Mouse (Mus musculus): ENCODE data around the gene Egfl8. TPM values are rescaled to one million over a fixed set of nuclear protein-coding genes. Genes with fewer than 3 reads are reported as not detected.

Egfl8 gene
- polyA plus RNA-seq, 1 experiment = 3.9 TPM

DNA sequence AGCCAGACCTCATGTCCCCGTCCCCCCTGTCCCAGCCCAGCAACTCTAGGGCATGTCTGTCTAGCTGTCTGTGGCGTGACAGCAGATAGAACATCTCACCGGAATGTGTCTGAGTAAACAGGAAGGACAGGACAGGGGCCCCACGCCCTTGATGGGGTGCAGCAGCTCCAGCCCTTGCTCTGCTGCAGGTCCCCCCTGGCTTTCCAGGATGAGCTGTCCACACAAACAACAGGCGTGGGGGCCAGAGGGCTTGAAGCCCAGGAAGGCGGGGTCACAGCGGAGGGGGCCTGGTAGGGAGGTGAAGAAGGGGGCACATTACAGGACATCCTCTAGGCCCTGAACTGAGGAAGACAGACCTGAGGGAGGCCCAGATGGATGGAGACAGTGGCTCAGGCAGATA is 39.4 kb upstream of the Egfl8 start:
- no peak overlapping the region for H3K4me3 ChIP-seq (ENCODE audit: extremely low read depth, insufficient read depth, insufficient read length)
- no peak for DNase-seq (ENCODE audit: low read depth in 1 of 2, low spot score in 2 of 2)
- H3K36me3 ChIP-seq (ENCODE audit: control insufficient read depth, insufficient read depth, low read length) = peaks cover 35% of the 10 kb centered on the region
- TF ChIP-seq POLR2A (IDR thresholded peaks at IDR 0.05; ENCODE audit: low read depth, low read length) = no peak
- no peak for TF ChIP-seq CTCF (IDR thresholded peaks at IDR 0.05; ENCODE audit: extremely low read depth, insufficient read depth, insufficient read length, insufficient replicate concordance)
- no peaks in the 10 kb centered on the region; the same call in 1 of the 2 replicates for H3K4me1 ChIP-seq (ENCODE audit: control insufficient read depth, insufficient read depth, insufficient read length)
- peak overlapping the region; percentile 10; the same call in 1 of the 2 replicates for H3K27ac ChIP-seq (ENCODE audit: insufficient read depth, low read length)
- H3K27me3 ChIP-seq (ENCODE audit: control insufficient read depth, insufficient read depth, low read length) = no peaks in the 10 kb centered on the region
- 80% methylated on average over 7 of the region's 7 CpGs for WGBS

DNA sequence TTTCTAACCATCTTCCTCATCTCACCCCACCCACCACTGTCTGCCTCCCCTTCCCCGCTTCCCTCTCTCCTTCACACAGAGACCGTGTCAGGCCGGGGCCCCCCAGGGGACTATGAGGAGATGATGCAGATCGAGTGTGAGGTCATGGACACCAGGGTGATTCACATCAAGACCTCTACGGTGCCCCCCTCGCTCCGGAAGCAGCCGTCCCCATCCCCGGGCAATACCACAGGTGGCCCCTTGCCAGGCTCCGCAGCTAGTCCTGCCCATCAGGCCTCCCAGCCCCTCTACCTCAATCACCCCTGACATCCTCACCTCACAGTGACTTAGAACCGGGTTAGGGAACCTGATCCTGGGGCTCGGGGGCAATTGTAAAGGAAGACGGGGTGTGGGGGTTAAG is 38.6 kb upstream of the Egfl8 start:
- 95% methylated on average over 13 of the region's 13 CpGs for WGBS
- no peak overlapping the region for H3K4me3 ChIP-seq (ENCODE audit: extremely low read depth, insufficient read depth, insufficient read length)
- no peak overlapping the region for H3K27ac ChIP-seq (ENCODE audit: insufficient read depth, low read length)
- TF ChIP-seq POLR2A (IDR thresholded peaks at IDR 0.05; ENCODE audit: low read depth, low read length) = no peak
- TF ChIP-seq CTCF (IDR thresholded peaks at IDR 0.05; ENCODE audit: extremely low read depth, insufficient read depth, insufficient read length, insufficient replicate concordance) = no peak
- H3K36me3 ChIP-seq (ENCODE audit: control insufficient read depth, insufficient read depth, low read length) = peaks cover 38% of the 10 kb centered on the region
- H3K27me3 ChIP-seq (ENCODE audit: control insufficient read depth, insufficient read depth, low read length) = no peaks in the 10 kb centered on the region
- H3K4me1 ChIP-seq (ENCODE audit: control insufficient read depth, insufficient read depth, insufficient read length) = peaks cover 4% of the 10 kb centered on the region; the same call in 1 of the 2 replicates
- no peak for DNase-seq (ENCODE audit: low read depth in 1 of 2, low spot score in 2 of 2)

GRCm38 (mm10) chr17:34653746-34654285 is 38.0 kb upstream of the Egfl8 start:
- DNase-seq (ENCODE audit: low read depth in 1 of 2, low spot score in 2 of 2) = no peak
- TF ChIP-seq CTCF (IDR thresholded peaks at IDR 0.05; ENCODE audit: extremely low read depth, insufficient read depth, insufficient read length, insufficient replicate concordance) (peak; percentile 49; the same call in 1 of the 2 replicates), POLR2A (IDR thresholded peaks at IDR 0.05; ENCODE audit: low read depth, low read length) (no peak)
- no peaks in the 10 kb centered on the region for H3K27me3 ChIP-seq (ENCODE audit: control insufficient read depth, insufficient read depth, low read length)
- H3K27ac ChIP-seq (ENCODE audit: insufficient read depth, low read length) = no peak overlapping the region
- no peak overlapping the region for H3K4me3 ChIP-seq (ENCODE audit: extremely low read depth, insufficient read depth, insufficient read length)
- H3K36me3 ChIP-seq (ENCODE audit: control insufficient read depth, insufficient read depth, low read length) = peaks cover 38% of the 10 kb centered on the region
- H3K4me1 ChIP-seq (ENCODE audit: control insufficient read depth, insufficient read depth, insufficient read length) = peaks cover 7% of the 10 kb centered on the region; the same call in 1 of the 2 replicates
- 69% methylated on average over 9 of the region's 9 CpGs for WGBS

GRCm38 (mm10) chr17:34652985-34653384 is 37.2 kb upstream of the Egfl8 start:
- DNase-seq (ENCODE audit: low read depth in 1 of 2, low spot score in 2 of 2) = no peak
- Histone ChIP-seq H3K4me1 (ENCODE audit: control insufficient read depth, insufficient read depth, insufficient read length) (peaks cover 13% of the 10 kb centered on the region; the same call in 1 of the 2 replicates), H3K36me3 (ENCODE audit: control insufficient read depth, insufficient read depth, low read length) (peaks cover 38% of the 10 kb centered on the region), H3K27me3 (ENCODE audit: control insufficient read depth, insufficient read depth, low read length) (no peaks in the 10 kb centered on the region), H3K27ac (ENCODE audit: insufficient read depth, low read length) (no peak overlapping the region), H3K4me3 (ENCODE audit: extremely low read depth, insufficient read depth, insufficient read length) (no peak overlapping the region)
- TF ChIP-seq POLR2A (IDR thresholded peaks at IDR 0.05; ENCODE audit: low read depth, low read length) = no peak
- TF ChIP-seq CTCF (IDR thresholded peaks at IDR 0.05; ENCODE audit: extremely low read depth, insufficient read depth, insufficient read length, insufficient replicate concordance) = no peak
- WGBS = 95% methylated on average over 8 of the region's 8 CpGs

- H3K4me1 ChIP-seq (ENCODE audit: control insufficient read depth, insufficient read depth, insufficient read length) = peaks cover 14% of the 10 kb centered on the region; the same call in 1 of the 2 replicates
- 94% methylated on average over 10 of the region's 10 CpGs for WGBS
Observed at GRCm38 (mm10) chr17:34652546-34652945, 36.8 kb upstream of the Egfl8 start.

GRCm38 (mm10) chr17:34651507-34652221 is 35.9 kb upstream of the Egfl8 start:
- peaks cover 15% of the 10 kb centered on the region; the same call in 1 of the 2 replicates for H3K4me1 ChIP-seq (ENCODE audit: control insufficient read depth, insufficient read depth, insufficient read length)
- TF ChIP-seq POLR2A (IDR thresholded peaks at IDR 0.05; ENCODE audit: low read depth, low read length) (no peak), CTCF (IDR thresholded peaks at IDR 0.05; ENCODE audit: extremely low read depth, insufficient read depth, insufficient read length, insufficient replicate concordance) (peak; percentile 56; the same call in 1 of the 2 replicates)
- H3K36me3 ChIP-seq (ENCODE audit: control insufficient read depth, insufficient read depth, low read length) = peaks cover 38% of the 10 kb centered on the region
- no peak for DNase-seq (ENCODE audit: low read depth in 1 of 2, low spot score in 2 of 2)
- H3K27ac ChIP-seq (ENCODE audit: insufficient read depth, low read length) = no peak overlapping the region
- no peak overlapping the region for H3K4me3 ChIP-seq (ENCODE audit: extremely low read depth, insufficient read depth, insufficient read length)
- H3K27me3 ChIP-seq (ENCODE audit: control insufficient read depth, insufficient read depth, low read length) = no peaks in the 10 kb centered on the region
- 67% methylated on average over 19 of the region's 19 CpGs for WGBS

More at GRCm38 (mm10) chr17:34652546-34652945, 36.8 kb upstream of the Egfl8 start:
- Histone ChIP-seq H3K27me3 (ENCODE audit: control insufficient read depth, insufficient read depth, low read length) (no peaks in the 10 kb centered on the region), H3K27ac (ENCODE audit: insufficient read depth, low read length) (no peak overlapping the region), H3K36me3 (ENCODE audit: control insufficient read depth, insufficient read depth, low read length) (peaks cover 38% of the 10 kb centered on the region), H3K4me3 (ENCODE audit: extremely low read depth, insufficient read depth, insufficient read length) (no peak overlapping the region)
- TF ChIP-seq POLR2A (IDR thresholded peaks at IDR 0.05; ENCODE audit: low read depth, low read length) (no peak), CTCF (IDR thresholded peaks at IDR 0.05; ENCODE audit: extremely low read depth, insufficient read depth, insufficient read length, insufficient replicate concordance) (no peak)
- DNase-seq (ENCODE audit: low read depth in 1 of 2, low spot score in 2 of 2) = no peak

Measured in spleen, adult 2 months (tissue).